In genomic region chr10:39557360-39557759, GRCm38 (mm10) we compare ENCODE assay signal across 12 mouse cellular contexts. TPM values are rescaled to one million over a fixed set of nuclear protein-coding genes. Genes with fewer than 3 reads are reported as not detected.
DNase-seq lines count a peak whose midpoint lies in the region; ATAC-seq and TF ChIP-seq lines count a peak whose summit lies in the region.
"Had no signal": no experiment of that assay in that cellular context is flagged by ENCODE, and none has a peak within 500 bp of the region (broad histone marks: within the 10 kb centered on the region; RNA-seq: fewer than 3 reads in every experiment).

No protein-coding gene starts in this region.

- no peak overlapping the region for H3K4me2 ChIP-seq in heart, embryonic 11.5 days
- H3K4me2 ChIP-seq in kidney, postnatal 0 days (ENCODE audit: low read length): no peak overlapping the region
- H3K4me2 ChIP-seq in hindbrain, embryonic 13.5 days: no peak overlapping the region
- no peak overlapping the region for H3K4me2 ChIP-seq in midbrain, embryonic 16.5 days (ENCODE audit: low read length)
- H3K4me2 ChIP-seq: limb, embryonic 15.5 days had no signal

- H3K36me3 ChIP-seq in heart, embryonic 11.5 days (ENCODE audit: control insufficient read depth, insufficient read depth, low read length): no peaks in the 10 kb centered on the region
- no peaks in the 10 kb centered on the region for H3K36me3 ChIP-seq in kidney, postnatal 0 days (ENCODE audit: insufficient read depth, low read length)
- peaks cover 6% of the 10 kb centered on the region for H3K36me3 ChIP-seq in hindbrain, embryonic 13.5 days
- no peaks in the 10 kb centered on the region for H3K36me3 ChIP-seq in midbrain, embryonic 16.5 days (ENCODE audit: control insufficient read depth, insufficient read depth, low read length)
- H3K36me3 ChIP-seq: limb, embryonic 15.5 days had no signal

- ATAC-seq in heart, embryonic 11.5 days (replicated peaks; ENCODE audit: insufficient number of reproducible peaks, low FRiP score, low TSS enrichment): no peak
- ATAC-seq in kidney, postnatal 0 days (replicated peaks; ENCODE audit: low FRiP score, low read depth): no peak
- ATAC-seq in hindbrain, embryonic 13.5 days (ENCODE audit: low FRiP score): no peak
- ATAC-seq in midbrain, embryonic 16.5 days: no peak
- ATAC-seq: activated CD4-positive, CD25-positive, alpha-beta regulatory T cell, adult 4 months had no signal

- no peak for DNase-seq in heart, adult 9 months (ENCODE audit: low spot score in 2 of 2)
- DNase-seq in kidney, postnatal 0 days (ENCODE audit: low spot score): no peak
- no peak for DNase-seq in kidney, adult 11 months
- no peak for DNase-seq in layer of hippocampus, postnatal 25 days (ENCODE audit: extremely low spot score in 1 of 2, low spot score in 1 of 2)
- DNase-seq in urinary bladder, adult 18-20 months (ENCODE audit: low spot score in 2 of 2): no peak
- DNase-seq: cerebellum, adult 18-20 months; thymus, postnatal 36 days had no signal

- H3K9me3 ChIP-seq in heart, embryonic 11.5 days (replicated peaks; ENCODE audit: control insufficient read depth, low read length): no peaks in the 10 kb centered on the region
- H3K9me3 ChIP-seq in kidney, postnatal 0 days (replicated peaks; ENCODE audit: low read length): no peaks in the 10 kb centered on the region
- H3K9me3 ChIP-seq in hindbrain, embryonic 13.5 days: no peaks in the 10 kb centered on the region
- H3K9me3 ChIP-seq in midbrain, embryonic 16.5 days (replicated peaks; ENCODE audit: control insufficient read depth, low read length, poor library complexity, severe bottlenecking): no peaks in the 10 kb centered on the region
- H3K9me3 ChIP-seq: limb, embryonic 15.5 days had no signal

- peak overlapping the region; percentile 73; the same call in 1 of the 2 replicates for H3K27ac ChIP-seq in heart, embryonic 11.5 days (ENCODE audit: low read depth, low read length)
- peak overlapping the region; percentile 70 for H3K27ac ChIP-seq in kidney, postnatal 0 days
- peak overlapping the region; percentile 94 for H3K27ac ChIP-seq in hindbrain, embryonic 13.5 days
- H3K27ac ChIP-seq in midbrain, embryonic 16.5 days (ENCODE audit: low read length): no peak overlapping the region

- no peak for TF ChIP-seq CTCF in kidney, postnatal 0 days (IDR thresholded peaks at IDR 0.05; ENCODE audit: low read depth)

- 77% methylated on average over 9 of the region's 9 CpGs for WGBS in heart, embryonic 11.5 days (ENCODE audit: insufficient replicate concordance)
- 56% methylated on average over 9 of the region's 9 CpGs for WGBS in kidney, postnatal 0 days
- WGBS in hindbrain, embryonic 13.5 days: 90% methylated on average over 9 of the region's 9 CpGs
- 84% methylated on average over 9 of the region's 9 CpGs for WGBS in midbrain, embryonic 16.5 days

- H3K4me1 ChIP-seq in heart, embryonic 11.5 days (ENCODE audit: control insufficient read depth, insufficient read depth, low read length): peaks cover 69% of the 10 kb centered on the region
- H3K4me1 ChIP-seq in kidney, postnatal 0 days (replicated peaks; ENCODE audit: insufficient read depth, low read length): peaks cover 49% of the 10 kb centered on the region
- H3K4me1 ChIP-seq in hindbrain, embryonic 13.5 days (replicated peaks): peaks cover 91% of the 10 kb centered on the region
- H3K4me1 ChIP-seq in midbrain, embryonic 16.5 days (ENCODE audit: control insufficient read depth, insufficient read depth, low read length): peaks cover 56% of the 10 kb centered on the region

- H3K4me3 ChIP-seq in heart, embryonic 11.5 days (ENCODE audit: low read depth, low read length): no peak overlapping the region
- no peak overlapping the region for H3K4me3 ChIP-seq in kidney, postnatal 0 days (replicated peaks; ENCODE audit: low read depth, low read length)
- no peak overlapping the region for H3K4me3 ChIP-seq in hindbrain, embryonic 13.5 days
- no peak overlapping the region for H3K4me3 ChIP-seq in midbrain, embryonic 16.5 days (ENCODE audit: low read depth, low read length)
- H3K4me3 ChIP-seq: limb, embryonic 15.5 days had no signal

- H3K27me3 ChIP-seq in heart, embryonic 11.5 days (ENCODE audit: control insufficient read depth, insufficient read depth, low read length): no peaks in the 10 kb centered on the region
- H3K27me3 ChIP-seq in kidney, postnatal 0 days (ENCODE audit: insufficient read depth, low read length): no peaks in the 10 kb centered on the region
- H3K27me3 ChIP-seq in hindbrain, embryonic 13.5 days: no peaks in the 10 kb centered on the region
- H3K27me3 ChIP-seq in midbrain, embryonic 16.5 days (ENCODE audit: control insufficient read depth, insufficient read depth, low read depth, low read length): no peaks in the 10 kb centered on the region
- H3K27me3 ChIP-seq: limb, embryonic 15.5 days had no signal

- H3K9ac ChIP-seq in heart, embryonic 11.5 days (ENCODE audit: low read depth, low read length): no peak overlapping the region
- no peak overlapping the region for H3K9ac ChIP-seq in kidney, postnatal 0 days (ENCODE audit: low read depth, low read length)
- no peak overlapping the region for H3K9ac ChIP-seq in hindbrain, embryonic 13.5 days
- 0 out of 2 replicates have a peak overlapping the region, but pooled peaks have one; percentile 35 for H3K9ac ChIP-seq in midbrain, embryonic 16.5 days (ENCODE audit: low read depth, low read length)
- H3K9ac ChIP-seq: limb, embryonic 15.5 days had no signal

RNA-seq across cellular contexts. Expression of gene Traf3ip2, which starts 55.4 kb away (rescaled TPM):
- polyA plus RNA-seq in heart, embryonic 11.5 days (2014; fragmentation: Nextera tagmentation; extraction: Ambion mirVana): 11.6 and 12.9 TPM in 2 replicates
- polyA plus RNA-seq in kidney, postnatal 0 days (2015; fragmentation: Nextera tagmentation; extraction: Ambion mirVana): 15.0 TPM in 2 replicates
- polyA plus RNA-seq in hindbrain, embryonic 13.5 days (2015; fragmentation: Nextera tagmentation; extraction: Ambion mirVana): 8.6 TPM in 2 replicates
- polyA plus RNA-seq in midbrain, embryonic 16.5 days (2015; fragmentation: Nextera tagmentation; extraction: Ambion mirVana): 5.2 and 6.7 TPM in 2 replicates
- 1 to 10 TPM; 1.9 to 2.0 TPM for total RNA-seq in layer of hippocampus, postnatal 25 days (2021)
